Mouse (Mus musculus) brain, embryonic 14.5 days (tissue): ENCODE results near the gene Ebf4. TPM values are rescaled to one million over a fixed set of nuclear protein-coding genes. Genes with fewer than 3 reads are reported as not detected.

Experiments used
- DNase-seq: peaks from one replicate; pipeline ENCODE4 v3.0.0-alpha.2; 2011; ENCODE audit warnings: low read depth
- CTCF ChIP-seq: fragments of 200-500 bp; IDR thresholded peaks from 2 replicates; pipeline ENCODE4 v1.5.1; 2012; ENCODE audit warnings: inconsistent platforms, mild to moderate bottlenecking, moderate library complexity, borderline replicate concordance; ENCODE audit not compliant: insufficient read depth, insufficient read length; ENCODE audit errors: extremely low read depth
- POLR2A ChIP-seq: fragments of 200-500 bp; IDR thresholded peaks from 2 replicates; pipeline ENCODE4 v1.6.1; 2012; ENCODE audit warnings: mild to moderate bottlenecking, inconsistent platforms, borderline replicate concordance; ENCODE audit not compliant: poor library complexity, insufficient read depth, insufficient read length, severe bottlenecking; ENCODE audit errors: extremely low read depth
- polyA plus RNA-seq: library from polyadenylated mRNA; depleted of rRNA; stranded (reverse); fragments of >200 nt; gene quantifications from 2 replicates; pipeline ENCODE4 v1.2.3, GENCODE M21; 2012

The Ebf4 gene
- polyA plus RNA-seq, 1 experiment: 24.9 TPM

DNA sequence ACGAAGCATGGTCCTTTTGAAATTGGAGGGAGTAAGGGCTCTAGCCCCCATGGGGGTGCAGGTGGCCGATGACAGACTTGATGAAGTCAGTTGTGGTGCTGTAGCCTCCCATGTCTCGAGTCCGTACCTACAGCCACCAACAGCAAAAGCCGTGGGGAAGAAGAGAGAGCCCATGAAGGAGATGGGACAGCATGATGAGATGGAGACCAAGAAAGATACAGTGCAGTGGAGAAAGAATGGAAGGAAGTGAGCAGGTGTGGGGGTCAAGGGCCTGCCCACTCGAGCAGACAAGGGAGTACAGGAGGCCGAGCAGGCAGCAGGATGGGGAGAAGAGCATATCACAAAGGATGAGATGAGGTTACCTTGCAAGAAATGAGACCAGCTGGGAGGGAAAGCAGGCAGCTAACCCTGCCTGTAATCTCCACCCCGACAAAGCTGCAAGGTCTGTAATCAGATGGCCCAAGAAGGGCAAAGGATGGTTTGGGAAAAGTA, 15.3 kb upstream of the Ebf4 start:
- no peak for TF ChIP-seq CTCF
- TF ChIP-seq POLR2A: no peak
- DNase-seq: no peak

- DNase-seq: no peak
- TF ChIP-seq CTCF: no peak
- no peak for TF ChIP-seq POLR2A
These were observed 14.7 kb upstream of the Ebf4 start for GRCm38 (mm10) chr2:130280224-130280623.

- peak; percentile 29 for DNase-seq
- TF ChIP-seq CTCF: no peak
- TF ChIP-seq POLR2A: no peak
These were observed 14.2 kb upstream of the Ebf4 start for GRCm38 (mm10) chr2:130280818-130281217.

GRCm38 (mm10) chr2:130283854-130284654, 10.9 kb upstream of the Ebf4 start, which contains the start of gene Idh3b:
Gene Idh3b, minus strand, starts transcription at chr2:130284547.
- peak; percentile 97 for DNase-seq

GRCm38 (mm10) chr2:130289086-130289485, 5.9 kb upstream of the Ebf4 start:
- TF ChIP-seq POLR2A (no peak), CTCF (no peak)
- no peak for DNase-seq

More at GRCm38 (mm10) chr2:130283854-130284654, 10.9 kb upstream of the Ebf4 start, which contains the start of gene Idh3b:
- TF ChIP-seq POLR2A (no peak), CTCF (no peak)

DNA sequence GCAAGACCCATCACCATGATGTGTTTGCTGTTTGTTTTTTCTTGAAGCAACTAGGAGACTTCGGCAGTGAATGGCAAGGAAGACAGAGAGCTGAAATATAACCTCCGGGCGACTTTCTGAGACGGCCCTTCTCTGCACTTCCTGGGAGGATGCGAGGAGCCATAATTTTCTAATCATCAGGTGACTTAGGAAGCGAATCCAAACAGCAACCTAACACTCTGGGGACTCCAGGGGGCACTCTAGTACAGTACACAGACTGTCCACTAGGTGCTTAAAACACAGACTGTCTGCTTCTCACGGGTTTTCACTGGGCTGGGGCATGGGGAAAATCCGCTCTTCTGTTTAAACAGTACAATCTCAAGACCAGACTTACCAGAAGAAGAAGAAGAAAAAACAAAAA, 3.5 kb upstream of the Ebf4 start:
- peak; percentile 89 for DNase-seq
- TF ChIP-seq POLR2A (no peak), CTCF (peak; percentile 86; the same call in 1 of the 2 replicates)

DNA sequence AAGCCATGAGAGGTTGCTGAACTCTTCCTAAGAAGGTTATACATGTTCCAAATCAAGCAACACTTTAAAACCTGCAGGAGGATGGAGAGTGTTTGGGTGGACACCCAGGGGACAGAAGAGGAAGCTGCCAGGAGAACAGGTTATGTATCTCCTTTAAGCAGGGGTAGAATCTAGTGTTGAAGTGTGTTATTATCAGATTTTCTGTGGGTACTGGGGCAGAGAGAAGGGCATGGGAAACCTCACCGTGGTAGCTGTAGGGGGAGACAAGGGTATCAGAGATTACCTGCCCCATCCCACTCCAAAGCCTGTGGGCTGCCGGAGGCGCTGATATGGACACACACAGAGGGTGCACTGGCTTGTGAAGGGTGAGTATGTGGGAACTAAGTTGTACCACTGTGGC, 2.0 kb upstream of the Ebf4 start:
- TF ChIP-seq CTCF (no peak), POLR2A (no peak)
- no peak for DNase-seq

DNA sequence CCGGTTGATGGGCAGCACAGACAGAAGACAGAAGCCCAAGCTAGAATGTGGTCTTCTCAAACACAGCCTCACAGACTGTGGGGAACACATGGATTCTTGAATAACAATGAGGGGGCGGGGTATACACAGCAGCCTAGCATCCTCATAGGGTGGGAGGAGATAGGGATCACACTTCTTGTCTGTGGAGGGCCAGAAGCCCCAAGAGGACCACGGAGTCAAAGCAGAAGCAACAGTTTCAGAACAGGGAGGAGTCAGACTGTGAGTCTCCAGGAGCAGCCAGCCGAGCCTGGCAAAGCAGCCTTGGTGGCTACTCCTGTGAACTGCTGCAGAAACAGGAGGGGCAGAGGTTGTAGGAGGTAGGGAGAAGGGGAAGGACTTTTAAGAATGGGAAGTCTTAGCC, 1.5 kb upstream of the Ebf4 start:
- DNase-seq: peak; percentile 47
- TF ChIP-seq POLR2A: no peak
- TF ChIP-seq CTCF: no peak

DNA sequence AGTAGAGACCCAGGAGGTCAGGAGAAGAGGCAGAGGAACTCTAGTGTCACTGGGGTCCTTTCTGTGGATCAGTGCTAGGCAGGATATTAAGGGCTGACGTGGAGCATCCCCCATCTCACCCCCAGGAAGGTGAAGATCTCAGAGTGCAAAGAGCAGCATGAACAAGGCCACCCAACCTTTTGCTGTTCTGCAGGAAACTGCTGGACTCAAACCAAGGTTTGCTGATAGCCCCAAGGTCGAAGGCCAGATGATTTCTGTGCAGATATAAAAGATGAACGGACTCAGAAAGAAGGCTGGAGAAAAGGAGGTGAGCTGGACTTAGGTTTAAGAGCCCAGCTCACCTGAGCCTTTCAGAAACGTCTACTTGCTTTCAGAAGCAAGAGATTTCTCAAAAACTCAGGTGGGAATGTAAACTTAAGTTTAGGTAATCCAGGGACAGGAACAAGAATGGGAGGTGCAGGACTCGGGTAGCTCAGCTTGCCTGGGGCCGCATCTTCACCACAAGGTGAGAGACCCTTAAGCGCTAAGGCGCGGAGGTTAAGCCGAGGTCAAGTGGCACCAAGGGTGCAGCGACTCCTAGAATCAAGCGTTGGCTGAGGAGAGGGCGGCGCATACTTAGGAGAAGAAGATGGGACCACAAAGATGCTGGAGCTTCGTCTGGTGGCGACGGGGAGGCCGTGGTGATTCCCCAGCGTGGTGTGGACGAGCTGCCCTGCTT, 592 bp upstream of the Ebf4 start:
- TF ChIP-seq POLR2A (no peak), CTCF (no peak)
- no peak for DNase-seq

DNA sequence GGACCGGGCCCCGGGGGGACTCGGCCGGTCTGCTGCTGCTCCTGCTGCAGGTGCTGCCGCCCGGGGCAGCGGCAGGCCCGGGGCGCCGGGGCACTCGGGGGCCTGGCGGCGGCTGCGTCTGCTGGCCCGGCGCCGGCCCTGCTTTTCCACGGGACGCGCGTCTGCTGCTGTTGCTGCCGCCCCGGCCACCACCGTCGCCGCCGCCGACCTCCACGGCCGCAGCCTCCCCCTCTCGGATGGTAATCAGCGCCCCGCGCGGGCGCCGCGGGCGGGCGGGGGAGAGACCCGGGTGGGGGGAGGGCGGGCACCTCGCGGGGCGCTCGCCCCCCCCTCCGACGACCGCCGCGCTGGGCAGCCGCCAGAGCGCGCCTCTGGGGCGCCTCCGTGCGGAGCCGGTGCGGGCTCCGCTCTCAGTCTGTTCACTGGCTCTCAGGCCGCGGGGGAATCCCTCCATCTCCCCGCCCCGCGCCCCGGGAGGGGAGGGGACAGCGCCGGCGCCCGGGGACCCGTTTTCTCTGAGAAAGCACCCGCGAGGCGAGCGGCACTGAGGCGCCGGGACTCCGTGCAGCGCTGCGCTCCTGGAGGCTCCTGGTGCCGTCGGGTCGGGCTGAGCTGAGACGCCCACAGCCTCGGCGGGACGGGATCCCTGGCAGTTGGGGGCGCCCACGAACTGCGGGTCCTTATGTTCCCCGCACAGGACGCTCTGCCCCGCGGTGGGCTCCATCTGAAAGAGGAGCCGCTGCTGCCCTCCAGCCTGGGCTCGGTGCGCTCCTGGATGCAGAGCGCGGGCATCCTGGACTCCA, 563 bp downstream of the Ebf4 start:
- TF ChIP-seq CTCF (peak; percentile 19; the same call in 1 of the 2 replicates), POLR2A (no peak)
- DNase-seq: peak; percentile 78

- DNase-seq: no peak
- TF ChIP-seq POLR2A (no peak), CTCF (no peak)
These were observed 1.3 kb downstream of the Ebf4 start for GRCm38 (mm10) chr2:130296134-130296745.

GRCm38 (mm10) chr2:130297580-130297979, 2.6 kb downstream of the Ebf4 start:
- no peak for DNase-seq
- TF ChIP-seq CTCF (no peak), POLR2A (no peak)
